Mouse (Mus musculus): ENCODE data around the gene Zswim5.

Gene Zswim5

GRCm38 (mm10) chr4:116911202-116911601 is 34.0 kb downstream of the Zswim5 start:
- DNase-seq (ENCODE audit: low read depth, low spot score) = no peak

GRCm38 (mm10) chr4:116913318-116913717 is 36.1 kb downstream of the Zswim5 start:
- no peak for DNase-seq (ENCODE audit: low read depth, low spot score)

GRCm38 (mm10) chr4:116928006-116928651 is 51.0 kb downstream of the Zswim5 start:
- DNase-seq (ENCODE audit: low read depth, low spot score) = no peak

- DNase-seq (ENCODE audit: low read depth, low spot score) = no peak
These were observed 62.4 kb downstream of the Zswim5 start for GRCm38 (mm10) chr4:116939585-116939984.

- DNase-seq (ENCODE audit: low read depth, low spot score) = no peak
These were observed 65.5 kb downstream of the Zswim5 start for GRCm38 (mm10) chr4:116942695-116943094.

GRCm38 (mm10) chr4:116944055-116944454 is 66.9 kb downstream of the Zswim5 start:
- DNase-seq (ENCODE audit: low read depth, low spot score) = no peak

GRCm38 (mm10) chr4:116951642-116952041 is 74.5 kb downstream of the Zswim5 start:
- DNase-seq (ENCODE audit: low read depth, low spot score) = no peak

GRCm38 (mm10) chr4:116954951-116955350 is 77.8 kb downstream of the Zswim5 start:
- no peak for DNase-seq (ENCODE audit: low read depth, low spot score)

GRCm38 (mm10) chr4:116976503-116976902 is 99.3 kb downstream of the Zswim5 start:
- DNase-seq (ENCODE audit: low read depth, low spot score) = no peak

- no peak for DNase-seq (ENCODE audit: low read depth, low spot score)
These were observed 108.5 kb downstream of the Zswim5 start for GRCm38 (mm10) chr4:116985681-116986080.

GRCm38 (mm10) chr4:116986400-116987121 is 109.4 kb downstream of the Zswim5 start:
- DNase-seq (ENCODE audit: low read depth, low spot score) = peak; percentile 43

GRCm38 (mm10) chr4:116987122-116987456 is 109.9 kb downstream of the Zswim5 start:
- no peak for DNase-seq (ENCODE audit: low read depth, low spot score)

- no peak for DNase-seq (ENCODE audit: low read depth, low spot score)
These were observed 112.6 kb downstream of the Zswim5 start for GRCm38 (mm10) chr4:116989731-116990130.

- peak; percentile 65 for DNase-seq (ENCODE audit: low read depth, low spot score)
These were observed 114.2 kb downstream of the Zswim5 start for GRCm38 (mm10) chr4:116991366-116991765.

GRCm38 (mm10) chr4:116993672-116994621 is 116.8 kb downstream of the Zswim5 start, which contains the start of gene Urod:
TSS of gene Urod (minus strand) at chr4:116994413.
- peak; percentile 93 for DNase-seq (ENCODE audit: low read depth, low spot score)

GRCm38 (mm10) chr4:116995131-116995797 is 118.1 kb downstream of the Zswim5 start, which contains the start of gene Hectd3:
TSS of gene Hectd3 (plus strand) at chr4:116995317.
- peak; percentile 72 for DNase-seq (ENCODE audit: low read depth, low spot score)

GRCm38 (mm10) chr4:116995798-116996135 is 118.6 kb downstream of the Zswim5 start:
- peak; percentile 43 for DNase-seq (ENCODE audit: low read depth, low spot score)

GRCm38 (mm10) chr4:116999513-117000154 is 122.5 kb downstream of the Zswim5 start:
- DNase-seq (ENCODE audit: low read depth, low spot score) = no peak

- DNase-seq (ENCODE audit: low read depth, low spot score) = no peak
These were observed 124.8 kb downstream of the Zswim5 start for GRCm38 (mm10) chr4:117001957-117002356.

- peak; percentile 39 for DNase-seq (ENCODE audit: low read depth, low spot score)
These were observed 125.7 kb downstream of the Zswim5 start for GRCm38 (mm10) chr4:117002543-117003521.
